Mouse (Mus musculus): ENCODE results near the gene Pard3b.

DNA sequence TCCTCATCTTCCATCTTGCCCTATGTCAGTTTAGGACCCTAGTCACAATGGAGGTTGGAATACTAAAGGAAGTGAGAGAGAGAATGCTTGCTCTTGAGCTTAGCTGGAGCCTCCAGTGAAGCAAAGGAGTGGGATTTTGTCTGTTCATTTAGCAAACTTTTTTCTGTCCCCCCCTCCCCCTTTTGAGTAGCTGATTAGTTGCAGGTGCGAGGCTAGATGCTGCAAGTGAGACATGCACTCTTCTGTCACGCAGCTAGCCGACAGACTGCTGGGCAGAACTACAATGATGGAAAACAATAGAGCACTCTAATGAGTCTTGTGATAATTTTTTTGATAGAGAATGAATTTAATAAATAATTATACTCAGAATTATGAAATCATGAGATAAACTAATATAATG, 49.7 kb downstream of the Pard3b start:
- no peak for TF ChIP-seq CTCF (conservative IDR thresholded peaks at IDR 0.05 in 1 of 2, IDR thresholded peaks at IDR 0.05 in 1 of 2; ENCODE audit: low read depth in 2 of 2, low read length in 2 of 2)
- TF ChIP-seq CHD2 (IDR thresholded peaks at IDR 0.05; ENCODE audit: low read length) = no peak
